Mouse (Mus musculus): Measurements from ENCODE around the gene Camk1d. TPM values are rescaled to one million over a fixed set of nuclear protein-coding genes. Genes with fewer than 3 reads are reported as not detected.

Gene Camk1d
- polyA plus RNA-seq, 1 experiment from 2014 or later: 0.62 TPM

- H3K9me3 ChIP-seq: no peaks in the 10 kb centered on the region
- WGBS: 83% methylated on average over 6 of the region's 6 CpGs
Observed at GRCm38 (mm10) chr2:5673816-5674215, 40.5 kb downstream of the Camk1d start.

GRCm38 (mm10) chr2:5672906-5673589 is 41.3 kb downstream of the Camk1d start:
- Histone ChIP-seq H3K4me1 (peaks cover 14% of the 10 kb centered on the region), H3K27ac (no peak overlapping the region), H3K27me3 (ENCODE audit: poor library complexity, severe bottlenecking) (no peaks in the 10 kb centered on the region), H3K4me3 (no peak overlapping the region), H3K36me3 (replicated peaks) (no peaks in the 10 kb centered on the region), H3K9me3 (no peaks in the 10 kb centered on the region)
- 84% methylated on average over 7 of the region's 7 CpGs for WGBS
- no peak for DNase-seq (ENCODE audit: extremely low spot score, low spot score)

More at GRCm38 (mm10) chr2:5673816-5674215, 40.5 kb downstream of the Camk1d start:
- no peak overlapping the region for H3K4me3 ChIP-seq
- H3K4me1 ChIP-seq: peaks cover 14% of the 10 kb centered on the region
- no peaks in the 10 kb centered on the region for H3K27me3 ChIP-seq (ENCODE audit: poor library complexity, severe bottlenecking)
- no peaks in the 10 kb centered on the region for H3K36me3 ChIP-seq (replicated peaks)
- DNase-seq (ENCODE audit: extremely low spot score, low spot score): no peak
- no peak overlapping the region for H3K27ac ChIP-seq

GRCm38 (mm10) chr2:5670146-5670545 is 44.2 kb downstream of the Camk1d start:
- H3K4me1 ChIP-seq: no peaks in the 10 kb centered on the region
- no peak overlapping the region for H3K4me3 ChIP-seq
- WGBS: 89% methylated on average over 10 of the region's 10 CpGs
- no peak for DNase-seq (ENCODE audit: extremely low spot score, low spot score)
- H3K27ac ChIP-seq: no peak overlapping the region
- H3K9me3 ChIP-seq: no peaks in the 10 kb centered on the region
- no peaks in the 10 kb centered on the region for H3K27me3 ChIP-seq (ENCODE audit: poor library complexity, severe bottlenecking)
- no peaks in the 10 kb centered on the region for H3K36me3 ChIP-seq (replicated peaks)

- 84% methylated on average over 15 of the region's 15 CpGs for WGBS
- H3K4me3 ChIP-seq: no peak overlapping the region
- H3K27me3 ChIP-seq (ENCODE audit: poor library complexity, severe bottlenecking): no peaks in the 10 kb centered on the region
- no peak for DNase-seq (ENCODE audit: extremely low spot score, low spot score)
- no peaks in the 10 kb centered on the region for H3K9me3 ChIP-seq
- H3K36me3 ChIP-seq (replicated peaks): no peaks in the 10 kb centered on the region
- H3K4me1 ChIP-seq: no peaks in the 10 kb centered on the region
- H3K27ac ChIP-seq: no peak overlapping the region
Observed at GRCm38 (mm10) chr2:5669498-5670040, 44.7 kb downstream of the Camk1d start.

GRCm38 (mm10) chr2:5668940-5669339 is 45.4 kb downstream of the Camk1d start:
- 91% methylated on average over 4 of the region's 4 CpGs for WGBS
- DNase-seq (ENCODE audit: extremely low spot score, low spot score): no peak

GRCm38 (mm10) chr2:5663499-5663898 is 50.8 kb downstream of the Camk1d start:
- Histone ChIP-seq H3K4me3 (no peak overlapping the region), H3K9me3 (no peaks in the 10 kb centered on the region), H3K36me3 (replicated peaks) (no peaks in the 10 kb centered on the region), H3K27me3 (ENCODE audit: poor library complexity, severe bottlenecking) (no peaks in the 10 kb centered on the region), H3K4me1 (no peaks in the 10 kb centered on the region), H3K27ac (no peak overlapping the region)
- no peak for DNase-seq (ENCODE audit: extremely low spot score, low spot score)
- 93% methylated on average over 9 of the region's 9 CpGs for WGBS

More at GRCm38 (mm10) chr2:5668940-5669339, 45.4 kb downstream of the Camk1d start:
- Histone ChIP-seq H3K36me3 (replicated peaks) (no peaks in the 10 kb centered on the region), H3K27ac (no peak overlapping the region), H3K4me1 (no peaks in the 10 kb centered on the region), H3K27me3 (ENCODE audit: poor library complexity, severe bottlenecking) (no peaks in the 10 kb centered on the region), H3K9me3 (no peaks in the 10 kb centered on the region), H3K4me3 (no peak overlapping the region)

GRCm38 (mm10) chr2:5661946-5662345 is 52.4 kb downstream of the Camk1d start:
- no peak overlapping the region for H3K27ac ChIP-seq
- 71% methylated on average over 5 of the region's 5 CpGs for WGBS

GRCm38 (mm10) chr2:5658000-5658399 is 56.3 kb downstream of the Camk1d start:
- H3K9me3 ChIP-seq: no peaks in the 10 kb centered on the region
- H3K36me3 ChIP-seq (replicated peaks): no peaks in the 10 kb centered on the region
- no peak overlapping the region for H3K4me3 ChIP-seq

More at GRCm38 (mm10) chr2:5661946-5662345, 52.4 kb downstream of the Camk1d start:
- no peak for DNase-seq (ENCODE audit: extremely low spot score, low spot score)
- Histone ChIP-seq H3K4me1 (no peaks in the 10 kb centered on the region), H3K36me3 (replicated peaks) (no peaks in the 10 kb centered on the region), H3K27me3 (ENCODE audit: poor library complexity, severe bottlenecking) (no peaks in the 10 kb centered on the region), H3K9me3 (no peaks in the 10 kb centered on the region), H3K4me3 (no peak overlapping the region)

GRCm38 (mm10) chr2:5656326-5656725 is 58.0 kb downstream of the Camk1d start:
- Histone ChIP-seq H3K36me3 (replicated peaks) (no peaks in the 10 kb centered on the region), H3K4me3 (no peak overlapping the region), H3K27me3 (ENCODE audit: poor library complexity, severe bottlenecking) (no peaks in the 10 kb centered on the region), H3K27ac (no peak overlapping the region), H3K4me1 (no peaks in the 10 kb centered on the region), H3K9me3 (no peaks in the 10 kb centered on the region)
- 80% methylated on average over 3 of the region's 3 CpGs for WGBS
- DNase-seq (ENCODE audit: extremely low spot score, low spot score): no peak

More at GRCm38 (mm10) chr2:5658000-5658399, 56.3 kb downstream of the Camk1d start:
- WGBS: 81% methylated on average over 3 of the region's 3 CpGs
- H3K4me1 ChIP-seq: no peaks in the 10 kb centered on the region
- no peaks in the 10 kb centered on the region for H3K27me3 ChIP-seq (ENCODE audit: poor library complexity, severe bottlenecking)
- no peak overlapping the region for H3K27ac ChIP-seq
- DNase-seq (ENCODE audit: extremely low spot score, low spot score): no peak

GRCm38 (mm10) chr2:5652071-5652470 is 62.2 kb downstream of the Camk1d start:
- Histone ChIP-seq H3K4me1 (no peaks in the 10 kb centered on the region), H3K9me3 (no peaks in the 10 kb centered on the region), H3K27me3 (ENCODE audit: poor library complexity, severe bottlenecking) (no peaks in the 10 kb centered on the region), H3K27ac (no peak overlapping the region), H3K4me3 (no peak overlapping the region), H3K36me3 (replicated peaks) (no peaks in the 10 kb centered on the region)
- WGBS: 97% methylated on average over 6 of the region's 6 CpGs
- no peak for DNase-seq (ENCODE audit: extremely low spot score, low spot score)

GRCm38 (mm10) chr2:5651285-5651870 is 62.9 kb downstream of the Camk1d start:
- no peak overlapping the region for H3K4me3 ChIP-seq
- 91% methylated on average over 10 of the region's 10 CpGs for WGBS
- H3K27me3 ChIP-seq (ENCODE audit: poor library complexity, severe bottlenecking): no peaks in the 10 kb centered on the region
- H3K9me3 ChIP-seq: no peaks in the 10 kb centered on the region
- H3K36me3 ChIP-seq (replicated peaks): no peaks in the 10 kb centered on the region
- H3K4me1 ChIP-seq: no peaks in the 10 kb centered on the region
- no peak overlapping the region for H3K27ac ChIP-seq
- no peak for DNase-seq (ENCODE audit: extremely low spot score, low spot score)

- no peaks in the 10 kb centered on the region for H3K4me1 ChIP-seq
- H3K36me3 ChIP-seq (replicated peaks): no peaks in the 10 kb centered on the region
- WGBS: 84% methylated on average over 5 of the region's 5 CpGs
Observed at GRCm38 (mm10) chr2:5649226-5649625, 65.1 kb downstream of the Camk1d start.

GRCm38 (mm10) chr2:5648764-5649163 is 65.6 kb downstream of the Camk1d start:
- Histone ChIP-seq H3K27ac (no peak overlapping the region), H3K36me3 (replicated peaks) (no peaks in the 10 kb centered on the region), H3K4me3 (no peak overlapping the region), H3K4me1 (no peaks in the 10 kb centered on the region), H3K27me3 (ENCODE audit: poor library complexity, severe bottlenecking) (no peaks in the 10 kb centered on the region), H3K9me3 (no peaks in the 10 kb centered on the region)
- DNase-seq (ENCODE audit: extremely low spot score, low spot score): no peak
- 88% methylated on average over 6 of the region's 6 CpGs for WGBS

More at GRCm38 (mm10) chr2:5649226-5649625, 65.1 kb downstream of the Camk1d start:
- Histone ChIP-seq H3K9me3 (no peaks in the 10 kb centered on the region), H3K27ac (no peak overlapping the region), H3K4me3 (no peak overlapping the region), H3K27me3 (ENCODE audit: poor library complexity, severe bottlenecking) (no peaks in the 10 kb centered on the region)
- DNase-seq (ENCODE audit: extremely low spot score, low spot score): no peak

Measured in forebrain, embryonic 10.5 days (tissue).